Mouse (Mus musculus) brain, embryonic 18.5 days (tissue): ENCODE results near the gene Ogfrl1.

Experiments used
- DNase-seq: peaks from one replicate; pipeline ENCODE4 v3.0.0-alpha.2; 2012; ENCODE audit warnings: low read depth, low spot score

Ogfrl1 gene

GRCm38 (mm10) chr1:23351756-23352155 lies 45.8 kb downstream of the Ogfrl1 start:
- DNase-seq: no peak

- no peak for DNase-seq
These were observed 51.9 kb downstream of the Ogfrl1 start for GRCm38 (mm10) chr1:23345633-23346032.

GRCm38 (mm10) chr1:23342864-23343263 lies 54.7 kb downstream of the Ogfrl1 start:
- no peak for DNase-seq

- DNase-seq: no peak
These were observed 55.3 kb downstream of the Ogfrl1 start for GRCm38 (mm10) chr1:23342224-23342623.

GRCm38 (mm10) chr1:23335726-23336363 lies 61.7 kb downstream of the Ogfrl1 start:
- DNase-seq: no peak

GRCm38 (mm10) chr1:23335050-23335449 lies 62.5 kb downstream of the Ogfrl1 start:
- DNase-seq: no peak

GRCm38 (mm10) chr1:23332192-23332591 lies 65.4 kb downstream of the Ogfrl1 start:
- no peak for DNase-seq

- DNase-seq: no peak
These were observed 72.4 kb downstream of the Ogfrl1 start for GRCm38 (mm10) chr1:23325160-23325559.

GRCm38 (mm10) chr1:23324226-23324625 lies 73.3 kb downstream of the Ogfrl1 start:
- peak; percentile 39 for DNase-seq

- DNase-seq: no peak
These were observed 74.3 kb downstream of the Ogfrl1 start for GRCm38 (mm10) chr1:23323286-23323685.

GRCm38 (mm10) chr1:23322208-23322607 lies 75.4 kb downstream of the Ogfrl1 start:
- DNase-seq: no peak

GRCm38 (mm10) chr1:23321331-23321851 lies 76.2 kb downstream of the Ogfrl1 start:
- DNase-seq: peak; percentile 14

- DNase-seq: no peak
These were observed 76.9 kb downstream of the Ogfrl1 start for GRCm38 (mm10) chr1:23320591-23321195.
